Mouse (Mus musculus) CD8-positive naive resting alpha-beta T cell, adult 2 months (primary cell): ENCODE measurements at regions not wholly inside any gene's neighbourhood (a gene's known extent, or its start where the extent isn't known, plus 50 kb on each side); places are given as distances from the start of the nearest gene placed in this dataset.

Source experiments
- DNase-seq, 2 experiments: peaks; one replicate each; pipeline ENCODE4 v3.0.0; 2022; ENCODE audit warnings: low read depth in 2 of 2, low spot score in 2 of 2

DNA sequence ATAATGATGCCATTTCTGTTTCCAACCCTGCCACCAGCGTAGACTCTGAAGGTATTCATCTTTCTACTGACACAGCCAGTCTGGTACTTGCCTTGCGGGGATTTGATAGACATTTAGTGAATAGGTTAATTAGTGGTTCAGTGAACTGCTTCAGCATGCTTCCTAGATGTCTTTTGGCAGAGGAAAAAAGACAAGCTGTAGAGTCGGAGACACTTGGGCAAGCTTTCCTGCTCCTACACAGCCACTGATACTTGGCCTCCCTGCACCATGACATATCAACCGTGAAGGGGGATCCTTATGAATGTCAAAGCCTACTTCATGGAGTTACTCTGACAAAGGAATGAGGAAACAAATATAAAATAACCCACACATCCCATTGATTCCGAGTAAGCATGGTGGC is 308.7 kb downstream of the Kctd12 start:
- DNase-seq, result no peak

DNA sequence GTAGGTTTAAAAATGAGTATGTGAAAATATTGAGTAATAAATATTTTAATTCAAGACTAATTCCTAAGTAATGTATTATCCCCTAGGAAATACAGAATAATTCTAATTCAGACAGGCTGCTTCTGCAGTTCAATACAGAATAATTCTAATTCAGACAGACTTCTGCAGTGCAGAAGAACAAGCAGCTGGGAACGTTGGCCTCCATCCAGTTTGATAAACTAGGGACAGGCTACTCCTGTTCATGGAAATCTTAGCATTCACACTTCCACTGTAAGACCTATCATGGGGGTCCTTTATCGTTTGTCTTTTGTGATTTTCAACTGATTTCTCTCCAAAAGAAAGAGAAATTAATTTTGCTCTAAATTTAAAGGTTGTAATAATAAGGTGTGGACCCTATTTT is 319.2 kb downstream of the Kctd12 start:
- DNase-seq, result no peak

DNA sequence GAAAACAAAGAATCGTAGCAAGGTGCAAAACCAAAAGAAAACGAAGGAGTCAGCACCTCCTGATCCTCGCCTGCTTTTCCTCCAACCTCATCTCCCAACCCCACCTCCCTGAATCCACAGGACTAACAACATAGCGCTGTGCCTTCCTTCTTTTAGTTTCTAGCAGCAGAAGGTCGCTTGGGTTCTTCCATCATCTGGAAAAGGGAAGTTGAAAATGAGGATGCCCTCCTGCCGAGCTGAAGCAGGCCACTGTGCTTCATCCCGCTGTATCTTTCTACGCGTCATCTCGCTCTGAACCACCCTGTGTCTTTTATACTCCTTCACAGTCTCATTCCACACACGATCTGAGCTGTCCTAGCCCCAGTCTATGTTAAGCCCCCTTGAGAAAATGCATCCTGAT is 322.1 kb downstream of the Kctd12 start:
- no peak for DNase-seq

DNA sequence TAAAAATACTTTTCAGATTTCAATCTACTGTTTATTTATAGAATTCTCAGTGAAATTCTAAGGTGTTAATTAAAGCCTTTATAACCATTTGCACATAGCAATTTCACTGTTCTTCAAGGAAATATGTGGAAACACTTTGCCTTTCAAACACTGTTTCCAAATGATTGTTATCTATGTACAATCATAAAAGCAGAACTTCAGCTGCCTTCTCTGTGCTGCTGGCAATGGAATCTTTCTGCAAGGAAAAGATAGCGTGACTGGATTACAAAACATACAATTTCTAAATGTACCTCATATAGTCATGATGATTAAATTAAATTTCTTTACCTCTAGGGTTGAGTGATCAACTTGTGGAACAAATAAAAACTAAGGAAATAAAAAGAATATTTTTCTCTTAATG is 326.2 kb downstream of the Kctd12 start:
- DNase-seq, result no peak

DNA sequence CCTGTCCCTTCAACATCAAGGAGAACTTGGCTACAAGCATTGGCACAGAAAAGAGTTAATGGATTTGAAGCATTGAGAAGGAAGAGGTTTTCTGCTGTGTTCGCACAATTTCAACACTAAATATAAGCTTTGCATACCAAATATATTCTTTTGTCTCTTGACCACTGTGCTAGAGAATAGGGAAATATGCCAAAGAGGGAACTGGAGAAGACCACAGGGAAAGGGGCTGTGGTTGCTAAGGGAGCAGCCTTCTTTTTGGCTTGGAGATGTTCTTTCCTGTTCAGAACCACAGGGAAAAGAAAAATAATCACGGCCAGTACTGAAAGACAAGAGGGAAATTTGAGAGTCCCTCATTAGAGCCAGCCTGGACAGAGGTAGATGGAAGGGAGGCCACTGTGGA is 352.8 kb downstream of the Kctd12 start:
- DNase-seq, result no peak

DNA sequence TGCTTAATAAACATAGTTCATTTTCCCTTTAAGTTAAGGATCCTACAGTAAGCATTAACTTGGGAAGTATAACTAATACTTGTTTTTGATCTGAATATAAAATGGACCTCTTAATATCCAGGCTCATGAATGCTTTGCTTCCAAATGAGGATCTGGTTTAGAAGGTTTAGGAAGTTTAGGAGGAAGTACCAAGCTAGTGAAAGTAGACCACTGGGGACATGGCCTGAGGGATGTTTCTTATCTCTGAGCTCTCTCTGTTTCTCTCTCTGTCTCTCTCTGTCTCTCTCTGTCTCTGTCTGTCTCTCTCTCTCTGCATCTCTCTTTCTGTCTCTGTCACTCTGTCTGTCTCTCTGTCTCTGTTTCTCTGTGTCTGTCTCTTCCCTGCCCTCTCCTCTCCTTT is 360.9 kb downstream of the Kctd12 start:
- DNase-seq, result no peak

DNA sequence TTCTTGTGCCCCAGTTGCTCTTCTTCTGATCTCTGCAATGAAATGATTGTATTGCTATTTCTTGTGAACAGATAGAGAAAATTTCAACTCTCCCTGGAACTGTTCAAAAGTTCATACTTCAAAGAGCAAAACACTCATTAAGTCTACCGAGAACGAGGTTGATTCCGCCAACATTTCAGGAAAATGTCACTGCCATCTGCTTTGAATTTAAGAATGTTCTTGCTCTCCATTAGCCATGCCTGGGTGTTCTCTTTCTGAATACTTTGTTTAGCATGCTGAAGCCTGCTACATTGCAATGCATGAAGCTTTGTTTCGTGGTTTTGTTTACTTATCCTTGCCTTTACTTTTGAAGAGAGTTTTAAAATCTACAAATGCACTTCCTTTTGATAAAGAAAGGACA is 363.4 kb downstream of the Kctd12 start:
- DNase-seq, result no peak

DNA sequence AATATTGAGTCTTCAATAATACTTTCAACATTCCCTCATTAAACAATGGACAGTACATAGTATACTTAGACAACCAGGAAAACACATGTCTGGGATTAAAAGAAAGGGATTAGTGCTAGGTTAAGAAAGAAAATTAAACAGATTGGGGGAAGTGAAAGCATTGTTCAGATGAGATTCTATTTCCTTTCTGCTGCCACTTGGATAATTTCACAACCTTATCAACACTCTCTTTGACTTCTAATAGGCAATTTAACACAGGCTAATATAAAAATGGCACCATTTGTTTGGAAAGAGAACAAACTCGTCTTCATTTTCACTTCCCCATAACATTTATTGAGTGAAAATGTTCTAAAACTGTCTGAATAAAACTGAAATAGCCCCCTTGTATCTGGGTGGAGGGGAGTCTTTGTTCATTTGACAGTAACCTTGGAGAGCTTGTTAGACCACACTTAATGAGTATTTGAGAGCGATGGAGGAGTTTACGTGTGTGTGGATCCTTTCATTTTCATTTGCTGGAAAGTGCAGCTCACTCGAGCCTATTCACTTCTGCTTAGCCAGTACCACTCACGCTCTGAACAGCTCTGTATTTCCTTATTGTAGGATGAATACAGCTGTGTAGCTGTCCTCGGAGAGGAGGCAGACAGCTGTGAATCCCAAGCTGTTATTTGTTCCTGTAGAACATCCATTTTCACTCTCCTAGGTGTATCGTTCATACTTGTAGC is 366.7 kb downstream of the Kctd12 start:
- DNase-seq, result no peak

DNA sequence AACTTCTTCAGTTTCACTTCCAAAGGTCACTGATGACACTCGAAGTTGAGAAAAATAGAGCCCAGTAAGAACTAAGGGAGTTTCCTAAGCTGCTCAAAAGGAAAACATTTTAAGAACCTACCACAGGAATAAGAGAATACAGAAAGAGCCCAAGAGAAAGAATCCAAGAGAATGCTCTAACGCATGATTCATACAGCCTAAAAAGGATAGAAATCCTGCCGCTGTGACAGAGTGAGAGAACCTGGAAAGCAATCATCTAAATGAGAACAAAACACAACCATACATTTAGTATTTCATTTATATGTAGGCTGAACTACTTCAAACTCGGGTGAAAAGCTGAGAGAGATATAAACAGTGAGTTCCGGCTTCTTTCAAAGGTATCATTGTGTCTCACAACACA is 376.4 kb downstream of the Kctd12 start:
- no peak for DNase-seq

DNA sequence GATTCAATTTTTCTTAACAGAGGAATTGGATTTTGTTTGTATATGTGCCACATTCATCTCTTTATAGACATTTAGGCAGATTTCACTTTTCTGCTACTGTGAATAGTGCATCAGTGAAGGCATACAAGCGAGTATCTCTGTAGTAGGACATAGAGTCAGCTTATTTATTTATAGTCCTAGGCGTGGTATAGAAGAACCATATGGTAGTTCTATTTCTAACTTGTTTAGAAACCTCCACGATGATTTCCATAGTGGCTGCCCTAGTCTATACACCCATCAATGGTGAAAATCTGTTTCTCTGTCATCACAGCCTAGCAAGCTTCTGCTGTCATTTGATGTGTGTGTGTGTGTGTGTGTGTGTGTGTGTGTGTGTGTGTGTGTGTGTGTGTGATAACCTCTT is 387.6 kb downstream of the Kctd12 start:
- no peak for DNase-seq

DNA sequence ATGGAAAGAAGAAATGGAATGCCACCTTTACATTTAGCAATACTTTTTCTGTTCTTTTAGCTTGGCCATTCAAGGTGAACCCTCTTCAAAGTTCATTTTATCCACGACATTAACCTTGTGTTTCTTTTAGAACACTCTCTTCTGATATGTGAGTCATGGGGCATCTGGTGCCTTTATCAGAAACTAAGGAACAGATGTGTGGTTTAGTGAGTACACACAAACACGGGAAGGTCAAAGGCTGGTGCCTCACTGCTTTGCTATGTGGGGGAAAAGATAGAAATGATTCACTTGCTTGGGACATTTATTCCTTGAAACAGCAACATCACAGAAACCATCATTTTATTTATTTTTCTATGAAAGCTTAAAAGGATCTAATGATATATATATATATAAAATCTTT is 428.7 kb downstream of the Kctd12 start:
- DNase-seq, result no peak

DNA sequence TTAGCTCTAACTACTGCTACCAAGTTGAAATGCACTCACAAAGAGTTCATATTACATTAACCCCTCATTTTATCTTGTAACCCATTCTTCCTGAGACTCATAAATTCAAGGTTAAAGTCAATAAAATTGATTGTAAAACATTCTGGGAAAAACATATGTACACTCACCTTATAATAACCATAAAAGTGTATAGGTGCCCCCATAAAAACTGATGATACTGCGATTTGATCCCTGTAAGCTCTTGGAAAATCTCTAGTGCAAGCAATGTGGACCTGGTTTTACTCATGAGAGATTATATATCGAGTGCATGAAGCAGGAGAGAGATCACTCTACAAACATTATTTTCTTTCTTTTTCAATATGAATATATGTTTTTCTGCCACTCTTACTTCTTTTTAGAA is 429.8 kb downstream of the Kctd12 start:
- DNase-seq, result no peak

DNA sequence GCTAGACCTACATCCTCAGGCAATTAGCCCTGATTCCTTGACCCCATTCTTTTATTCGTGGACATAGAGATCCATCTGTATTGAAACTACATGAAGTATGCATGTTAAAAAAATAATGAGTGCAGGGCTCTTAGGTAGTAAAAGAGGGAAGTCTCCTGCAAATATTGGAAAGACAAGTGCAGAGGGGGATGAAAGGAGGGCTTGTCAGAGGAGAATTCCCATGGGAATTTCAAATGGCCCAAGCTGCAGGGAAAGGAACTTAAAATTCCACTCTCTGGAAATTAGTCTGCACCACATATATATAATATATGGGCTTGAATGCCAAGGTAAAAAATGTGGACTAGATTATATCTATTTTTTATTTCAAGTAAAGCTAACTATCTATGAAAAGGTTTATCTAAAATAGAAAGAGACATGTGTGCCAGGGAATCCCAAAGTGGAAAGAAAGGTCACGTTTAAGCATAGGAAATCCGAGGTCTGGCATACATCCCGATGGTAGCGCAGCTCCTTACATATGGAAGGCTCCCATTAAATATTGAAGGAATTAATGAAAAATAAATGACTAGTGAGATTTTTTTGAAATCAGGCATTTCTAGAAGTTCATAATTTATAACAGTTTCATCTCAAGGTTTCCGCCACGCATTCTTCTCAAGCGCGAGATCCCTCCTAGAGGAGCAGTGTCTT is 457.4 kb downstream of the Kctd12 start:
- DNase-seq, result no peak

DNA sequence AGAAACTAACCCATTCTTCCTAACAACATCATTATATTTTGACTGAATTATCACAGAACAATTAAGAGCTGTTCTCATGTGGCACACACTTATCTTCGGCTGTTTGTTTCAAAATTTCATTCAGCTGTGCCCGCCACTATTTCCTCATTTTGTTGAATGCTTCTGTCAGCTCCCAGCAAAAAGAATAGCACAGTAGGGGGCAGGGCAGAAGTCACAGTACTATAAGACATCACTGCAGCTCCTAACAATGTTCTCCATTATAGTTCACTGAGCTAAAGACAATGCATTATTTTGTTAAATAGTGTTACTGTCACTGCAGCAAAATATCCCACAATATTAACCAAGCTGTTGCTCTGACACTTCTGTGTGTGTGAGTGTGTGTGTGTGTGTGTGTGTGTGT is 465.7 kb downstream of the Kctd12 start:
- DNase-seq, result no peak

DNA sequence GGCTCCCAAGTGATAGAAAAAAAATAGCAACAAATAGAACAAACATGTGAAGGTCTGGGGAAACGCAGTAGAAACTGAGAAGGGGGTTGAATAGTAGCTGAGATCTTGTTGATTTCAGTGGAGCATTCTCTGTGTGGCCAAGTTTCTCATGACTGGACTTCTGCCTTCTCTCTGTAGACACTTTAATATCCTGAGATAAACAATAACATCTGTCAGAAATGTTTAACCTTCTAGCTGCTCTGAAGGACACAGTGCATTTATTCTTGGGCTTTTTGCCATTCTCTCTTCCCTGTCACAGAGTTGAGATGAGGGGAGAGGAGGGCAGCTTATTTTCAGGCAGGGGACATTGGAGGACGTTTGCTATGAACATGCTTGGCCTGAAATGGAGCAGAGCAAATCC is 467.9 kb downstream of the Kctd12 start:
- DNase-seq, result no peak

DNA sequence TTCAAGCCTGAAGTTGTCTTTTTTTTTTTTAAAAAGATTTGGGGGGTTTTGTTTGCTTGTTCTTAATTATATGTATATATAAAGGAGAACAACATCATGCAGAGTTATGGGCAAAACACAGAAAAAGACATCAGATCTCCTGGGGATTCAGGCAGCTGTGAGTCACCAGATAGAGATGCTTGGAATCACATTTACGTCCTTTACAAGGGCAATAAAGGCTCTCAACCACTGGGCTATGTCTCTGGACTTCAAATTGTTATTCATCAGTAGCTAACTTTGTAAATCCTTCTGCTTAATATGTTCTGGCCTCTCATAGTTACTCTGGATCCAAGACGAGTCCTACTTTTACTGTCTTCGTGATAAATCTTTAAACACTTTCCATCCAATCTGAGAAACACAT is 469.8 kb downstream of the Kctd12 start:
- no peak for DNase-seq

DNA sequence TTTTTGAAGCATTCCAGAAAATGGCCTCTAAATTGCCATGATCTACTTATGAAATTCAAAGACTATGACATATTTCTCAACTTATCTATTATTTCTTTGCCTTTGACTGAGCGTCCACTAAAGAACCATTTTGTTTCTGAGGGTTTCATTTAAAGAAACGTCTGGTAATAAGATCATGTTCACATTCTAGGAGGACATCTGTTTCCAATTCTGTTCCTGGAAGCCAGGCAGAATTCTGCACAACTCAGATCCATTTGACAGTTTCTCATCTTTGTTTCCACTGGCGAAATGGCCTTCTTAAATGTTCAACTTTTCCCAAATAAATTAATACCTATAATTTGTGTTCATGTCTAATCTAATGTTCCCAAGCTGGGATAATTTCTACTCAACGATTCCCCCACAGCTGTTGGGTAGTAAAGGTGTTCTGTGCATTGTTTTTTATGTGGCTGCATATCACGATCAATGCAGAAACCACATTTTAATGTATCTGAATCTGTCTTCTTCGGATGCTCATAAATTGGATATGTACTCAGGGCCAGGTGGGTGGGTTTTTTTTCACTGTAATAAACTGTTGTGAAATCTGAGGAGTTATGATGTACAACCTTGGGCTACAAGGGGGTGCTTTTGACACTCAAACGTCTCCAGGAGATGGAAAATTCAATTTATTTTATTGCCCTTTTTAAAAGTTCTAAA is 470.6 kb downstream of the Kctd12 start:
- no peak for DNase-seq

DNA sequence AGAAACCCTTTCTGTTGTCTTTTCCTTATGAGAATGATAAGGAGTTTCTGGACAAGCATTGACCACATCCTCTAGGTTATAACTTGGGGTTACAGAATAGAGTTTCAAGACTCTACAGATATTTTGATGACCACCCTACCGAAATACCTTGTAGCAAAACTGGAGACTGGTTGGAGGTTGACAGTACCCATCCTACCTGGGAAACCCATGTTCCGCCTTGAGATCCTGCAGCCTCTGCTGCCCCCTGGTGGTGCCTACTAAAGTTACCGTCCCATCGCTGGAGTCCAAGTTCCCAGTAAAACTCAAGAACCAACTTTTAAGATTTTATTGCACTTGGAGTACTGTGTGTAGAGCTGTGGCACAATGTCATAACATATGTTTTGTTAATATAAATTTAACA is 472.1 kb downstream of the Kctd12 start:
- no peak for DNase-seq

DNA sequence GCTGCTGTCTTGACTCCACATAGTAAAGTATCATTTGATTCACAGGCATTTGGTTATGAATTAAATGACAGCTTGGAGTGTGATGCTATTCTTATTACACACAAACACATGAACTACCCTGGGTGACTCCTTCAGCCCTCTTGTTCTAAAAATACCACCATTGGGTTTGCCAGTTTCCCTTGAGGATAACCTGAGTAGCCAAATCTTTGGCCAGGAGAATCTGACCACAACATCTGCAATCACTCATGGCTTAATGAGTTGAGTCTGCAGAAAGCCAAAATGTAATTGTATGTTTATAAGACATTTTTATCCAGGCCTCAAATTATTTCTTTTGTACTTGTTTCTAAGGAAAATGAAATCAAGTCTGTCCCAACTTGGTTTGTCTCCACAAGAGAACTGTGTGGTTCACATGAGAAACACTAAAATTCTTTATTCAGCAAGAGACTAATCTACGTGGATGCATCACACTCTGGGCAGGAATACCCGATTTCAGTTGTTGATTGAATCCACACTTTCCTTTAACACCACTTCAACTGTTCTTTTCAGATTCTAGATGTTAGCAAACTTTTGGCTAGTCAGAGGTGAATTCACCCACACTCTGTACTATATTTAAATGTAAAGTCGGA is 476.6 kb downstream of the Kctd12 start:
- DNase-seq, result no peak

DNA sequence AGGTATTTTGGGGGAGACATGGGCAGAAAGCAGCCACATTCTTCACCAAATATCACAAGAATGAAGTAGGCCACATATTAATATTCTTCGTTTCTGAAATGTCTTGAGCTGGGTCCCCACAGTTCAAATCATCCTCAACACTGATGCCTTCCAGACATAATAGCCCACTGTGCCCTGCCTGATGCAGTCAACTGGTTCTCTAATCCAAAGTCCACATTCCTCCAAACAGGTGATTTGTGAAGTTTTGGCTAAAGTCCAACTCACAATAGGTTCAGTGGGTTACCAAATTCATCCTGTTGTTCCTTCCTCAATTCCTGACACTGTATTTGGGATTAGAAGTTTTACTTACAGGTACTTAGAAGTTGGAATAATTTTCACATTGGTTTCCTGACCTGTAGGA is 485.3 kb downstream of the Kctd12 start:
- DNase-seq, result no peak

DNA sequence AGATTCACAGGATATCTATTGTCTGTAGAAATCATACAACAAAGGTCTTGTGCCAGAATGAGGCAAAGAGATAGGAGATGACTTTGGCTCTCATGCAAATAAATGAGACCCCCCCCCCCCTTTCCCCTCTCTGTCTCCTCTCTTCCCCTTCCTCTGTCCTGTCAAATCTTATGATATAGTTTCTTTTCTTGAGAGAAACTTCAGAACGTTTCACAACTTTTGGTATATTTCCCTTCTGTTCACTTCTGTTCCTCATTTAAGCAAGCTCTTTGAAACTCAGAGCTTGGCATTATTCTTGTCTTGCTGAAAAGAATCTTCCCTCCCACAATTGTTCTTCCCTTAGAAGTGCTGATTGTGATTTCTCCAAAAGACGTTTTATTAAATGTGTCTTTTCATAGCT is 490.1 kb downstream of the Kctd12 start:
- DNase-seq, result no peak

DNA sequence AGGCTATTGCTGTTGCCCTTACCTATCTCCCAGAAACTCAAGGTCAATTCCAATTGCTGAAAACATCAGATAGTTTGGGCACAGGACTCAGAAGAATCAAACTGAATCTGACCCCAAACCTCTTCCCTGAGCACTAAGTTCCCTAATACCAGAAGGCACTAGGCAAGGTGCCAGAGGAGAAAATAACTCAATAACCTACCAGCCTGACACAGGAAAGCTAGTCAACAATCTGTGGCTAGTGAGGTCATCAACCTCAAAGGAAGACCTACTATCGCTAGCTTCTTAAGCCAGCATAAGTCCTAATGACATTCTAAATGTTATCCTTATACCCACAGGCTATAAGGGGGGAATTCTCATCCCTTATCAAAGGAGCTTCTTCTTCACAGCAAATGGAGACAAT is 491.2 kb downstream of the Kctd12 start:
- DNase-seq, result no peak
